Mouse (Mus musculus): ENCODE results near the gene Bnip3.

The Bnip3 gene

DNA sequence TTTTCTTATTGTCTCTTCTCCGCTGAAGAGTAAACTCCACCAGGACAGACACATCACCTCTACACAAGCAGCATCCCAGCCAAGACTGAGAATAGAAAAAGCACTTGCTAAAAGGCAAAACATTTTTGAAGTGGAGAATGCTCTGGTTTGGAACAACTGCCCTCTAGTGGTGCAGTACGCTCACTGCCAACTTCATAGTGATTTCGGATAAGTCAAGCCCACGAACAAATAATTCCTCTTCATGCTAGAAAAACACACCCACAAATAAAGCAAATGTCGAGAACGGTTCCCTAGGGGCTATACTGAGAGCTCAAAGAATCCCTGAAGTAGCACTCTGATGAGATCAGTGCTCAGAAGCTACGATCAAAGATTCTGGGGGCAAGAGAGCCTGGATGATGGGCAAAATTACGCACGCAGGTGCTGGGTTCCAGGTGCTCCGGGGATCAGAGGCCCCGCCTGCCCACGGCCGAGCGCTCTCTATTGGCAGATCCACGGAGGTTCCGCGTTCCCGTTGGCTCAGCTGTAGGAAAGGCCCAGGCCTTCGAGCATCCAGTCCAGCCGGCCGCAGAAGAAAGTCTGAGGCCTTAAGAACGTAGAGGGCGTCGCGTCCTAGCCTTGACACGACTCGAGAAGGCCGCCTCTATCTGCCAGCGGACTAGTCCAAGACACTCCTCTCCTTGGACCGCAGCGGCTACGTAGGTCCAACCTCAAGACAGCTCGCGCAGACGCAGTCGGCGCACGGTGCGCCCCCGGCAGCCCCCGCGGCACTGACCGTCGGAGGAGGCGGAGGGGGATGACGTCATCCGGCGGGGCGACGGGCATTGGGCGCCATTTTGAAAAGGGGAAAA lies 63.6 kb downstream of the Bnip3 start, which contains the start of the genes Ppp2r2d and Mapk1ip1:
Ppp2r2d (plus strand) TSS at position 536 of the 848 bp plus-strand sequence.
Mapk1ip1 (minus strand) TSS at position 730 of the 848 bp plus-strand sequence.
- in situ Hi-C loops (cut with MboI, MseI) = no loop called here

DNA sequence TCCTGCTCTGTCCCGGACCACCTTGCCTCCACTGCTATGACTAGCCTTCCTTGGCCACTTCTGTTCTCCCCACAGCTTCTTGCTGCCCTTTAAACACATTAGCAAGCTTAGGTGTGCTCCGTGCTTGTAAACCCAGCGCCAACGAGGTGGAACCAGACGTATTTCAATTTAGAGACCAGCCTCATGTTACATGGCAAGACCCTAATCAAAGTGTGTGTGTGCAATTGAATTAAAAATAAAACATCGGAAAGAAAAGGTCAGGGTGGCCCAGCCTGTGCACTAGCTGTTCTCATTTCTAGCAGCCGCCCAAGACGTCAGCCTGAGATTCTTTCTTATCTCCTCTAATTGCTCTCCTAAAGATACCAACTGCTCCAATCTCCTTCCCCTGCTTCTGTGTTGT lies 64.2 kb downstream of the Bnip3 start:
- in situ Hi-C loops (cut with MboI, MseI) = no loop called here

DNA sequence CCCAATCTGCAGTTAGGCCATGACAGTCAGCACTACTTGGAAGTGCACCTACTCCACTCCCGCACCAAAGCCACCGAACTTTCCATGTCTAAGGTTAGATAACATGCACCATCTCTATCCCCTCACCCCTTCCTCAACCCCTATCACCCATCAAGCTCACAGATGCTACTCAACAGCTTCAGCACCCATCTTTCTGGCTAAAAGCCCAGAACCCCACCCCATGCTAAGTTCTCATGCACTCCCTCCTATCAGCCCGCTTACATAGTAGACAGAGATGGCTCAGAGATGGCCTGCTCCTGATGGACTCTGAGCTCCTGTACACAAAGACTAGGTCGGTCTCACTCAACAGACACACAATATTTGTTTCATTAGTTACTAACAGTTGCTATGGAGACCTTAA lies 65.9 kb downstream of the Bnip3 start:
- in situ Hi-C loops (cut with MboI, MseI) = loop anchor here (5.0 kb wide), 1 partner anchor 79 kb away; no protein-coding TSS in a partner anchor

DNA sequence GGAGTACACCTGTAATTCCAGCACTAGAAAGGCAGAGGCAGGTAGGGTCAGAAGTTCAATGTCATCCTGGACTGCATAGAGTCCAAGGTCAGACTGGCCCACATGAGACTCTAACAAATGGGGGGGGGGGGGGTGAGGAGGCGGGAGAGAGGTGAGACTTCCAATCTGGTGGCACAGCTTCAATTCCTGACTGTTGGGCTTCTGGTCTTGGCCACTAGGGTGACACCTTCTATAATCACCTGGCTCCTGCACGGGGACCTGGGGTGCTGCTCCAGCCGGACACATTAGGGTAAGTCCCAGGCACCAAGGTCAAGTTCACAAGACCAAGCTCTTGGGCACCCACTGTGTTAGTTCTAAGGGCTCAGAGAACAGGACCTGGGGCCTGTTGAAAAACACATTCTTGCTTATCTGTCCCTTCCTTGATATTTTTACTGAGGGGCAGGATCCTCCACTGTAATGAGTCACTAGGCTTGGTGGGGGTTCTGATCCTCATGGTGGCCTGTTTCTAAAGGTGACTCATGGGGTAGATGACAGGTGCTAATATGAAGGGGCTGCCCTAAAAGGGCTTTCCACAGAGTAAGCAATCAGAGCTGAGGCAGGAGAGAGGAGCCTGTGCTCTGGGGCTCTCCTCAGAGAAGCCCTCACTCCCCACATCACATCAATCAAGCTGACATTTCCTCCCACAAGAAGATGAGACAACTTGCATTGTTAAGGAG lies 67.7 kb downstream of the Bnip3 start:
- in situ Hi-C loops (cut with MboI, MseI) = loop anchor here (5.0 kb wide), 1 partner anchor 81 kb away; no protein-coding TSS in a partner anchor

Measured in T-helper 1 cell (primary cell).